Mouse (Mus musculus): ENCODE measurements around the gene Polr2b. TPM values are rescaled to one million over a fixed set of nuclear protein-coding genes. Genes with fewer than 3 reads are reported as not detected.

The Polr2b gene
- polyA plus RNA-seq, 1 experiment from 2014 or later, result 58.7 TPM

GRCm38 (mm10) chr5:77287901-77288300 lies 22.0 kb upstream of the Polr2b start:
- no peak for ATAC-seq (ENCODE audit: low read depth)
- no peaks in the 10 kb centered on the region for H3K9me3 ChIP-seq (ENCODE audit: control insufficient read depth, low read length)
- no peak overlapping the region for H3K27ac ChIP-seq (ENCODE audit: low read depth, low read length)
- H3K27me3 ChIP-seq (ENCODE audit: control insufficient read depth, insufficient read depth, low read length), result no peaks in the 10 kb centered on the region
- H3K4me2 ChIP-seq (ENCODE audit: low read depth, low read length), result no peak overlapping the region
- H3K9ac ChIP-seq (replicated peaks; ENCODE audit: low read depth, low read length), result no peak overlapping the region
- H3K36me3 ChIP-seq (ENCODE audit: control insufficient read depth, insufficient read depth, low read length), result peaks cover 14% of the 10 kb centered on the region
- WGBS, result 86% methylated on average over 6 of the region's 6 CpGs
- H3K4me3 ChIP-seq (ENCODE audit: low read depth, low read length), result no peak overlapping the region
- H3K4me1 ChIP-seq (ENCODE audit: control insufficient read depth, insufficient read depth, low read length), result no peaks in the 10 kb centered on the region

GRCm38 (mm10) chr5:77289686-77290085 lies 20.3 kb upstream of the Polr2b start:
- no peaks in the 10 kb centered on the region for H3K4me1 ChIP-seq (ENCODE audit: control insufficient read depth, insufficient read depth, low read length)
- H3K27ac ChIP-seq (ENCODE audit: low read depth, low read length), result no peak overlapping the region
- no peak overlapping the region for H3K9ac ChIP-seq (replicated peaks; ENCODE audit: low read depth, low read length)
- WGBS, result 90% methylated on average over 8 of the region's 8 CpGs
- no peak for ATAC-seq (ENCODE audit: low read depth)
- H3K4me3 ChIP-seq (ENCODE audit: low read depth, low read length), result no peak overlapping the region
- no peak overlapping the region for H3K4me2 ChIP-seq (ENCODE audit: low read depth, low read length)
- peaks cover 19% of the 10 kb centered on the region for H3K36me3 ChIP-seq (ENCODE audit: control insufficient read depth, insufficient read depth, low read length)
- H3K9me3 ChIP-seq (ENCODE audit: control insufficient read depth, low read length), result no peaks in the 10 kb centered on the region
- no peaks in the 10 kb centered on the region for H3K27me3 ChIP-seq (ENCODE audit: control insufficient read depth, insufficient read depth, low read length)

DNA sequence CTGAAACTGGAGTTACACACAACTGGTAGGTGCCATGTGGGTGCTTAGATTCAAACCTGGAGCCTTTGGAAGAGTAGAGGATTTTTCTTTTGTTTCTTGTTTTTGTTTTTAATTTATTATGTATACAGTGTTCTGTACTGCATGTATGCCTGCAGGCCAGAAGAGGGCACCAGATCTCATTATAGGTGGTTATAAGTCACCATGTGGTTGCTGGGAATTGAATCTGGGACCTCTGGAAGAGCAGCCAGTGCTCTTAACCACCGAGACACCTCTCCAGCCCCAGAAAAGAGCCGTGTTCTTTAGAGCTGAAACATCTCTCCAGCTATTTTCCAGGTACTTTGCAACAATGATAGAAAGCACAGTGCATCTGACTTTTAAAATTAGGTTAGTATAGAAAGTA lies 19.3 kb upstream of the Polr2b start:
- Histone ChIP-seq H3K27ac (ENCODE audit: low read depth, low read length) (no peak overlapping the region), H3K4me3 (ENCODE audit: low read depth, low read length) (no peak overlapping the region), H3K36me3 (ENCODE audit: control insufficient read depth, insufficient read depth, low read length) (peaks cover 26% of the 10 kb centered on the region), H3K9me3 (ENCODE audit: control insufficient read depth, low read length) (no peaks in the 10 kb centered on the region), H3K4me1 (ENCODE audit: control insufficient read depth, insufficient read depth, low read length) (no peaks in the 10 kb centered on the region), H3K4me2 (ENCODE audit: low read depth, low read length) (no peak overlapping the region), H3K9ac (replicated peaks; ENCODE audit: low read depth, low read length) (no peak overlapping the region), H3K27me3 (ENCODE audit: control insufficient read depth, insufficient read depth, low read length) (no peaks in the 10 kb centered on the region)
- 91% methylated on average over 2 of the region's 2 CpGs for WGBS
- ATAC-seq (ENCODE audit: low read depth), result no peak

DNA sequence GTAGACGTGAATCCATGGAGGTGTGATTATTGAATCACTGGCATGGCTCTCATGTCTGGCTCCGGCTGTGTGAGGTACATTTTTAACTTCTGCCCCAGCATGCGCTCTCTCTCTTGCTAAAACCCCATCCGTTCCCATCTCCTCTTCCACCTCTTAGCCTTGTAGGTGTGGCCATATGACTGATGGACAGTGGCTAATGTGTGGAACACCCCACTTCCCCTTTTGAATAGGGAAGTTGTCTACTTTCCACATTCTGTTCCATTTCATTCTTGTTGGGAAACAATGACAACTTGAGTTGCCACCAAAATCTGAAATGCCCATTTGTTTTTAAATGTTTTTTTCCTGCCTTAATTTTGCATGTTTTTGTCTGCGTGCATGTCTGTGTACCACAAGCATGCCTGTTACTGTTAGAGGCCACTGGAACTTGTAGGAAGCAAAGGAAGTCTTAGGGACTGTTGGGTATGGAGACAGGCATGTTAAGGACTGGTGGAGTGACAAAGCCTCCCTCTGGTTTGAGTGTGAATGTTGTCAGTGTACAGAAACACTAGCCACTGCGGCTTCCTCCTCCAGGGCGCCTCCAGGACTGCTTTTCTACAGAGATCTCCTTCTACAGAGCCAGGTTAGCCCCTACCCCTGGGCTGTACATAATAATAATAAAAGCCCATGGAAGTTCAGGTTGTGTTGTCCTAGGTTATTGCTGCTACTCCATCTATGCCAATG lies 17.0 kb upstream of the Polr2b start:
- 95% methylated on average over 7 of the region's 7 CpGs for WGBS
- ATAC-seq (ENCODE audit: low read depth), result no peak
- H3K27me3 ChIP-seq (ENCODE audit: control insufficient read depth, insufficient read depth, low read length), result no peaks in the 10 kb centered on the region
- no peak overlapping the region for H3K4me2 ChIP-seq (ENCODE audit: low read depth, low read length)
- H3K4me3 ChIP-seq (ENCODE audit: low read depth, low read length), result no peak overlapping the region
- H3K4me1 ChIP-seq (ENCODE audit: control insufficient read depth, insufficient read depth, low read length), result no peaks in the 10 kb centered on the region
- H3K9me3 ChIP-seq (ENCODE audit: control insufficient read depth, low read length), result no peaks in the 10 kb centered on the region
- no peak overlapping the region for H3K9ac ChIP-seq (replicated peaks; ENCODE audit: low read depth, low read length)
- no peak overlapping the region for H3K27ac ChIP-seq (ENCODE audit: low read depth, low read length)
- peaks cover 33% of the 10 kb centered on the region for H3K36me3 ChIP-seq (ENCODE audit: control insufficient read depth, insufficient read depth, low read length)

GRCm38 (mm10) chr5:77299486-77299885 lies 10.5 kb upstream of the Polr2b start:
- Histone ChIP-seq H3K36me3 (ENCODE audit: control insufficient read depth, insufficient read depth, low read length) (peaks cover 30% of the 10 kb centered on the region), H3K27me3 (ENCODE audit: control insufficient read depth, insufficient read depth, low read length) (no peaks in the 10 kb centered on the region), H3K4me1 (ENCODE audit: control insufficient read depth, insufficient read depth, low read length) (no peaks in the 10 kb centered on the region), H3K4me3 (ENCODE audit: low read depth, low read length) (no peak overlapping the region), H3K9ac (replicated peaks; ENCODE audit: low read depth, low read length) (no peak overlapping the region), H3K4me2 (ENCODE audit: low read depth, low read length) (no peak overlapping the region), H3K9me3 (ENCODE audit: control insufficient read depth, low read length) (no peaks in the 10 kb centered on the region), H3K27ac (ENCODE audit: low read depth, low read length) (no peak overlapping the region)
- 96% methylated on average over 2 of the region's 2 CpGs for WGBS
- ATAC-seq (ENCODE audit: low read depth), result no peak

DNA sequence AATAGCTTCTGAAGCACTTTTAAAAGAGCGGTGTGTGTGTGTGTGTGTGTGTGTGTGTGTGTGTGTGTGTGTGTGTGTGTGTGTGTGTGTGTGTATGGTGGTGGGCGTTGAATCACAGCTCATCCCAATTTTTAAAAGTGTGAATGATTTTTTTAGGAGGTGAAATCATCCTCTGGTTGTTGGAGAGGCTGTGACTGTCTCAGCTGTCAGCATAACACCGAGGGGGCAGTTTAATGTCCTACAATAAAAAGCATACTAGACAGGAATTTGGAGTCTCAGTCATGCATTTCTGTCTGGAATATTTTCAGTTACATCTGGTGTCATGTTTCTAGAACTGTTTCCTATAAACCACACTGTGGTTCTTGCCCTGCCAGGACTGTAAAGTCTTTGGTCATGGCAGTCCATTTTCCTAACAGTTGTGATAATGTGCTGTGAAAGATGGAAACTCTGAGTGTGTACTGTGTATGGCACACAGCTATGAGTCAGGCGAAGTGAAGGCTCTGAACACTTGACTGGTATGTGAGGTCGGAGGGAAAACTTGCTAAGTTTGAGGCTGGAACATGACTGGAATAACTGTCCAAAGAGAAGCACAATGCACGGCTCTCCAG lies 8.5 kb upstream of the Polr2b start:
- Histone ChIP-seq H3K4me1 (ENCODE audit: control insufficient read depth, insufficient read depth, low read length) (no peaks in the 10 kb centered on the region), H3K4me2 (ENCODE audit: low read depth, low read length) (no peak overlapping the region), H3K27ac (ENCODE audit: low read depth, low read length) (no peak overlapping the region), H3K36me3 (ENCODE audit: control insufficient read depth, insufficient read depth, low read length) (peaks cover 25% of the 10 kb centered on the region), H3K9ac (replicated peaks; ENCODE audit: low read depth, low read length) (no peak overlapping the region), H3K9me3 (ENCODE audit: control insufficient read depth, low read length) (no peaks in the 10 kb centered on the region), H3K27me3 (ENCODE audit: control insufficient read depth, insufficient read depth, low read length) (no peaks in the 10 kb centered on the region), H3K4me3 (ENCODE audit: low read depth, low read length) (no peak overlapping the region)
- 91% methylated on average over 6 of the region's 6 CpGs for WGBS
- no peak for ATAC-seq (ENCODE audit: low read depth)

DNA sequence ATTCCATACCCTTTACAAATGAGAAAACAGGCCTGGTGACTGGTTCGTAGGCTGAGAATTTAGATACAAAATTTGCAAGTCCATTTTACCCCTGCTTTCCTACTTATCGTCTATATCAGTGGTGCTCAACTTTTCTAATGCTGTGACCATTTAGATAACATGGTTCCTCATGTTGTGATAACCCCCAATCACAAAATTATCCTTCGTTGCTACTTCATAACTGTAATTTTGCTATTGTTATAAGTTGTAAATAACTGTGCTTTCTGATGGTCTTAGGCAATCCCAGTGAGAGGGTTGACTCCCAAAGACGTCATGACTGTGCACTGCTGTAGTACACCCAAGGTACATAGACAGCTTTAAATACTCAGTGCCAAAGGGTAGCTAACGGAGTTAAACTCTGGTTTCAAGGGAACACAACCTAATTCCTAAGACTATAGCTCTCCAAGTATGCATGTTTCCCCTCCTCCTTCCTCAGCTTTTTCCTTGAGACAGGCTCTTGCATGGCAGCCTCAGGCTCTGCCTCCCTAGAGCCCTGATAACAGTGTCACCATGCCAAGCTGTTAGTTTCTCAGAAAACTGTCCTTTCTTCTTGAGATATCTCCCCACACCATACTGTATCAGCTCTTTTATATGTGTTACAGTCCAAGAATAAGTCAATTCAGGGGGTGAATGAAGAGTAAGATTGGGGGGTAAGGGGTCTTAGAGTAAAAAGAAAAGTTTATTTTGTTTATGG lies 2.0 kb upstream of the Polr2b start:
- H3K4me3 ChIP-seq (ENCODE audit: low read depth, low read length), result peak overlapping the region; percentile 95
- H3K9me3 ChIP-seq (ENCODE audit: control insufficient read depth, low read length), result no peaks in the 10 kb centered on the region
- no peak for ATAC-seq (ENCODE audit: low read depth)
- H3K4me1 ChIP-seq (ENCODE audit: control insufficient read depth, insufficient read depth, low read length), result peaks cover 20% of the 10 kb centered on the region
- no peak overlapping the region for H3K27ac ChIP-seq (ENCODE audit: low read depth, low read length)
- peak overlapping the region; percentile 93 for H3K4me2 ChIP-seq (ENCODE audit: low read depth, low read length)
- H3K36me3 ChIP-seq (ENCODE audit: control insufficient read depth, insufficient read depth, low read length), result peaks cover 15% of the 10 kb centered on the region
- H3K9ac ChIP-seq (replicated peaks; ENCODE audit: low read depth, low read length), result 0 out of 2 replicates have a peak overlapping the region, but pooled peaks have one; percentile 5
- WGBS, result 86% methylated on average over 5 of the region's 5 CpGs
- H3K27me3 ChIP-seq (ENCODE audit: control insufficient read depth, insufficient read depth, low read length), result no peaks in the 10 kb centered on the region

DNA sequence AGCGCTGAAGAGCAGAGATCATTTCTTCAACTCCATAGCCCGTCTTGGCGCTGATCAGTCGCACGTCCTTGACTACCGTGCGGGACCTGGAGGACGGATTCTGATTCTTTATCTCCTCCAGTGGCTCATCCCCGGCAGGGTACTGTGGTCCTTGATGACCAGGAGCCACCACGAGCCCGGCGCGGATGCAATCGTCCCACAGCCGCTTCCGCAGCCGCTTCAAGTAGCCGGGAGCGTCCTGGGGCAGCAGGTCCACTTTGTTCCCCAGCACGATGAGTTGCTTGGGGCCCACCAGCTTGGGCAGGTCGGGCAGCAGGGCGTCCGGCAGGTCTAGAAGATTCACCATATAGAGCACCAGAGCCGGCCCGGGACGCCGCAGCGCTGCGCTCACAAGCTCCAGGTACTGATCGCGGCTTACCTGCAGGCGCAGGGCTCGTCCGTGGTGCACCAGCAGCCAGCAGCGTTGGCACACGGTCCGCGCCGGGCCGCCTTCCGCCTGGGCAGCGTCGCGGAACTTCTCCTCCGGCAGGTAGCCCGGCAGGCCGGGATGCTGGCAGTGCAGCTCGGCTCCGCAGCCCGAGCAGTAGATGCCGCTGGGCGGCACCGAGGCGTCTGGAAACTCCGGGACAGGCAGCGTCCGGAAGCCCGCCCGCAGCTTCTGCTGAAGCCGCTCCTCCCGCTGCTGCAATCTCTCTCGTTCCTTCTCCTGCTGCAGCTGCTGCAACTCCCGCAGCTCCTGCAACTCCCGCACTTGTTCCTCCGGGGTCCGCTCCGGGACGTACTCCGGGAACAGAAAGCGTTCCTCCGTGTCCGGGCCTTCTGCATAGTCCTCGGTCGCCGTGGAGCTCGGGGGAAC lies 668 bp upstream of the Polr2b start:
- peak; percentile 41 for ATAC-seq (ENCODE audit: low read depth)
- WGBS, result under 1% methylated on average over 76 of the region's 76 CpGs
- peak overlapping the region; percentile 93 for H3K4me2 ChIP-seq (ENCODE audit: low read depth, low read length)
- peaks cover 20% of the 10 kb centered on the region for H3K36me3 ChIP-seq (ENCODE audit: control insufficient read depth, insufficient read depth, low read length)
- H3K9ac ChIP-seq (replicated peaks; ENCODE audit: low read depth, low read length), result peak overlapping the region; percentile 78
- peak overlapping the region; percentile 95 for H3K4me3 ChIP-seq (ENCODE audit: low read depth, low read length)
- H3K4me1 ChIP-seq (ENCODE audit: control insufficient read depth, insufficient read depth, low read length), result peaks cover 20% of the 10 kb centered on the region
- H3K27ac ChIP-seq (ENCODE audit: low read depth, low read length), result peak overlapping the region; percentile 94
- H3K9me3 ChIP-seq (ENCODE audit: control insufficient read depth, low read length), result no peaks in the 10 kb centered on the region
- no peaks in the 10 kb centered on the region for H3K27me3 ChIP-seq (ENCODE audit: control insufficient read depth, insufficient read depth, low read length)

Data from neural tube, embryonic 14.5 days (tissue).